Mouse (Mus musculus) erythroblast, adult 5-6 weeks (primary cell): ENCODE measurements around the gene Taar2. TPM values are rescaled to one million over a fixed set of nuclear protein-coding genes. Genes with fewer than 3 reads are reported as not detected.

Source experiments
- ATAC-seq: replicated peaks from 2 replicates; pipeline ENCODE4 v1.8.0; 2016; ENCODE audit warnings: moderate number of reproducible peaks, mild to moderate bottlenecking, moderate TSS enrichment, inconsistent platforms; ENCODE audit not compliant: poor library complexity, low FRiP score, severe bottlenecking
- total RNA-seq, 2 experiments: library from RNA; stranded (forward) in 1 of 2; stranded (reverse) in 1 of 2; fragments of 150-400 nt in 1 of 2; fragments of 200-764, 138-1000 nt in 1 of 2; gene quantifications; 2 replicates each; pipeline versions ENCODE4 v1.2.3 to v1.2.4; 2015 to 2017; ENCODE audit warnings: low replicate concordance in 2 of 2

Gene Taar2
- total RNA-seq, 2 experiments from 2014 or later = not detected

GRCm38 (mm10) chr10:23977958-23978357 lies 39.6 kb downstream of the Taar2 start:
- ATAC-seq = no peak

- ATAC-seq = no peak
These were observed 40.7 kb downstream of the Taar2 start for GRCm38 (mm10) chr10:23978901-23979705.

GRCm38 (mm10) chr10:23985546-23985945 lies 47.2 kb downstream of the Taar2 start, which contains the start of gene Taar6:
Gene Taar6, minus strand, starts transcription at chr10:23985646.
- no peak for ATAC-seq

DNA sequence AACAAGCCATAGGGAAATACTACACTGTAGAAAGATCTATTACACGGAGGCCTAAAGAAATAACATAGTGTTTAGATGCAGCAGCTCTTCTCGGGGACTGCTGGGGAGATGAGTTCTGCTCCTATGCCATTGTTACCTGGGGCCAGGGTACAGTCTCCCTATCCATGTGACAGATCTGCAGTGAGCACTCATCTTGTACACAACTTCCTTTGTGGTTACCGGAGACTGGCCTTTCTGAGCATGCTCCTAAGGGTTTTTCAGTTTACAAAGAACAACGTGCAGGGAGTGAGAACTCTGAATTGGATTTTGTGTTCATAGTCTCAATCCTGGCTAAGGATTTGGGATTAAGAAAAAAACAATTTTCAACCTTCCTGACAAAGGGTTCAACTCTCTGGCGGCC lies 48.0 kb downstream of the Taar2 start:
- no peak for ATAC-seq

Other genes with a start within 250 kb of the Taar2 start
- 1,063 and 1,343 TPM in 2 replicates for gene Rps12, start 151.3 kb upstream of the Taar2 start, total RNA-seq (2015; ENCODE audit: low replicate concordance)
- gene Rps12, start 151.3 kb upstream of the Taar2 start, total RNA-seq (2017; ENCODE audit: low replicate concordance) = 294 and 583 TPM in 2 replicates
- gene Slc18b1, start 141.6 kb upstream of the Taar2 start, total RNA-seq (2015; ENCODE audit: low replicate concordance) = not detected in 2 replicates
- gene Slc18b1, start 141.6 kb upstream of the Taar2 start, total RNA-seq (2017; ENCODE audit: low replicate concordance) = not detected in 2 replicates
- gene Vnn3, start 87.1 kb upstream of the Taar2 start, total RNA-seq (2015; ENCODE audit: low replicate concordance) = not detected in 2 replicates
- 4.5 TPM in 2 replicates for gene Vnn3, start 87.1 kb upstream of the Taar2 start, total RNA-seq (2017; ENCODE audit: low replicate concordance)
- gene Vnn1, start 43.9 kb upstream of the Taar2 start, total RNA-seq (2015; ENCODE audit: low replicate concordance) = not detected in 2 replicates
- not detected in 2 replicates for gene Vnn1, start 43.9 kb upstream of the Taar2 start, total RNA-seq (2017; ENCODE audit: low replicate concordance)
- gene Taar1, start 18.2 kb upstream of the Taar2 start, total RNA-seq (2015; ENCODE audit: low replicate concordance) = not detected in 2 replicates
- gene Taar1, start 18.2 kb upstream of the Taar2 start, total RNA-seq (2017; ENCODE audit: low replicate concordance) = not detected in 2 replicates
- gene Taar3, start 11.0 kb downstream of the Taar2 start, total RNA-seq (2015; ENCODE audit: low replicate concordance) = not detected in 2 replicates
- not detected in 2 replicates for gene Taar3, start 11.0 kb downstream of the Taar2 start, total RNA-seq (2017; ENCODE audit: low replicate concordance)
- not detected in 2 replicates for gene Taar4, start 21.9 kb downstream of the Taar2 start, total RNA-seq (2015; ENCODE audit: low replicate concordance)
- not detected in 2 replicates for gene Taar4, start 21.9 kb downstream of the Taar2 start, total RNA-seq (2017; ENCODE audit: low replicate concordance)
- not detected in 2 replicates for gene Taar5, start 32.1 kb downstream of the Taar2 start, total RNA-seq (2015; ENCODE audit: low replicate concordance)
- not detected in 2 replicates for gene Taar5, start 32.1 kb downstream of the Taar2 start, total RNA-seq (2017; ENCODE audit: low replicate concordance)
- gene Taar6, start 47.1 kb downstream of the Taar2 start, total RNA-seq (2015; ENCODE audit: low replicate concordance) = not detected in 2 replicates
- not detected in 2 replicates for gene Taar6, start 47.1 kb downstream of the Taar2 start, total RNA-seq (2017; ENCODE audit: low replicate concordance)
- gene Taar7a, start 54.9 kb downstream of the Taar2 start, total RNA-seq (2015; ENCODE audit: low replicate concordance) = not detected in 2 replicates
- gene Taar7a, start 54.9 kb downstream of the Taar2 start, total RNA-seq (2017; ENCODE audit: low replicate concordance) = not detected in 2 replicates
- gene Taar7b, start 61.4 kb downstream of the Taar2 start, total RNA-seq (2015; ENCODE audit: low replicate concordance) = not detected in 2 replicates
- gene Taar7b, start 61.4 kb downstream of the Taar2 start, total RNA-seq (2017; ENCODE audit: low replicate concordance) = not detected in 2 replicates
- gene Taar7d, start 88.7 kb downstream of the Taar2 start, total RNA-seq (2015; ENCODE audit: low replicate concordance) = not detected in 2 replicates
- gene Taar7d, start 88.7 kb downstream of the Taar2 start, total RNA-seq (2017; ENCODE audit: low replicate concordance) = not detected in 2 replicates
- not detected in 2 replicates for gene Taar7e, start 99.0 kb downstream of the Taar2 start, total RNA-seq (2015; ENCODE audit: low replicate concordance)
- gene Taar7e, start 99.0 kb downstream of the Taar2 start, total RNA-seq (2017; ENCODE audit: low replicate concordance) = not detected in 2 replicates
- not detected in 2 replicates for gene Taar7f, start 110.9 kb downstream of the Taar2 start, total RNA-seq (2015; ENCODE audit: low replicate concordance)
- not detected in 2 replicates for gene Taar7f, start 110.9 kb downstream of the Taar2 start, total RNA-seq (2017; ENCODE audit: low replicate concordance)
- gene Taar8a, start 137.9 kb downstream of the Taar2 start, total RNA-seq (2015; ENCODE audit: low replicate concordance) = not detected in 2 replicates
- not detected in 2 replicates for gene Taar8a, start 137.9 kb downstream of the Taar2 start, total RNA-seq (2017; ENCODE audit: low replicate concordance)
- gene Taar8b, start 153.7 kb downstream of the Taar2 start, total RNA-seq (2015; ENCODE audit: low replicate concordance) = not detected in 2 replicates
- not detected in 2 replicates for gene Taar8b, start 153.7 kb downstream of the Taar2 start, total RNA-seq (2017; ENCODE audit: low replicate concordance)
- gene Taar8c, start 163.3 kb downstream of the Taar2 start, total RNA-seq (2015; ENCODE audit: low replicate concordance) = not detected in 2 replicates
- gene Taar8c, start 163.3 kb downstream of the Taar2 start, total RNA-seq (2017; ENCODE audit: low replicate concordance) = not detected in 2 replicates
- not detected in 2 replicates for gene Taar9, start 171.0 kb downstream of the Taar2 start, total RNA-seq (2015; ENCODE audit: low replicate concordance)
- not detected in 2 replicates for gene Taar9, start 171.0 kb downstream of the Taar2 start, total RNA-seq (2017; ENCODE audit: low replicate concordance)
- 25.1 and 25.4 TPM in 2 replicates for gene Stx7, start 210.7 kb downstream of the Taar2 start, total RNA-seq (2015; ENCODE audit: low replicate concordance)
- gene Stx7, start 210.7 kb downstream of the Taar2 start, total RNA-seq (2017; ENCODE audit: low replicate concordance) = 23.7 and 25.3 TPM in 2 replicates